Mouse (Mus musculus): ENCODE data around the gene Slc2a4.
"Not testable (repeated sequence)": the region's sequence is repeated elsewhere in the genome, so short reads cannot be mapped to it uniquely, and the experiment has no call there.

Gene Slc2a4

DNA sequence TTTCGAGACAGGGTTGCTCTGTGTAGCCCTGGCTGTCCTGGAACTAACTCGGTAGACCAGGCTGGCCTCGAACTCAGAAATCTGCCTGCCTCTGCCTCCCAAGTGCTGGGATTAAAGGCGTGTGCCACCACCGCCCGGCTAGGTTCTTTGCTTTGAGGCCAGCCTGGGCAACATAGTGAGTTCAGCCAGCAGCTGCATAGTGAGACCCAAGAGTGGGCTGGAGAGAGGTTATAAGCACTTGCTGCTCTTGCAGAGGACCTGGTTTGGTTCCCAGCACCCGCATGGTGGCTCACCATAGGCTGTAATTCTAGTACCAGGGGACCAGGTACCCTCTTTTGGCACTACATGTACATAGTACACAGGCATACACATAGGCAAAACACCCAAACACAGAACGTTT, 17.8 kb downstream of the Slc2a4 start:
- in situ Hi-C loops (cut with MboI; ENCODE audit: low pct_unique_long_range_greater_than_20kb in 1 of 2, low sequenced_read_pairs in 2 of 2, unreplicated experiment in 1 of 2), result not testable (repeated sequence)

DNA sequence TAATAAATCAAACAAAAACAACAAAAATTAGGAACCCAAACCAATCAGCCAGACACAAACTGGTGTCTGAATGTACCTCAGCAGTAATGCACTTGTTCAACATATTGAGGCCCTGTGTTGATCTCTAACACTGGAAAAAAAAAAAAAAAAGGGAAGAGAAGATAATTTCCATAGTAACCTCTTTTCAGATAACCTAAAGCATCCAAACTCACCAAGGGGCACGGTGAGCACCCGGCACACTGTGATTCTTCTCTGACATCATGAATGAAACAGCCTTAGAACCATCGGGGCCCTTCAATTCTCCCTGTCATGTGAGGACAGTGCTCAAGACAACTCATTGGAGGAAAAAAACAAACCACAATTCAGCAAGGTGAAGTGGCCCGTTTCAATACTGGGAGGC, 18.3 kb downstream of the Slc2a4 start:
- in situ Hi-C loops (cut with MboI; ENCODE audit: low pct_unique_long_range_greater_than_20kb in 1 of 2, low sequenced_read_pairs in 2 of 2, unreplicated experiment in 1 of 2), result no loop called here

DNA sequence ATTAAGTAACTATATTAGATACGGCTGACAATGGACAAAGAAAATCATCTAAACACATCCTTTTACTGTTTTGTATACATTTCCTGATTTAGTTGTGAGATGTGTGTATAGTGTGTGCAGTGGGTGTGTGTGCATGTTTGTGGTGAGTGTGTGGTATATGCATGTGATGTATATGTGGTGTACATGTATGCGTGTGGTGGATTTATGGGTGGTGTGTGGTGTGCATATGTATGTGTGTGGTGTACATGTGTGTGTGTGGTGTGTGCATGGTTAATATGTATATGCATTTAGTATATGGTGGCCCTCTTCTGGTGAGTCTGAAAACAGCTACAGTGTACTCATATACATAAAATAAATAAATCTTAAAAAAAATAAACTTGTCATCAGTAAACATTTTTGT, 20.5 kb downstream of the Slc2a4 start:
- in situ Hi-C loops (cut with MboI; ENCODE audit: low pct_unique_long_range_greater_than_20kb in 1 of 2, low sequenced_read_pairs in 2 of 2, unreplicated experiment in 1 of 2), result no loop called here

DNA sequence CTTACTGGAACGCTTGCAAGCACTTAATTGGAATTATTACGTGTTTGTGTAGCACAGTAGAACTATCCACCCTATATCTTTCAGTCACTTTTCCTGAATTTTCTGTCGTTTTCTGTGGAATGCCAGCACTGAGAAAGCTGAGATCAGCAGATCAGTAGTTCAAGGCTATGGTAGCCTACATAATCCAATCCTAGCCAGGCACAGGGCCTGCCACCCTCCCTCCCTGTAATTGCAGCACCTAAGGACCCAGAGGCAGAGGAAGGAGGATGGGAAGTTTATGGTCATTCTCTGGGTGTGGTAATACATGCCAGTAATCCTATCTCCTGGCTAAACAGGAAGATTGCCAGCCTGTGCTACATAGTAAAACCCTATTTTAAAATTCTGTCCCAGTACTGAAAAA, 25.2 kb downstream of the Slc2a4 start:
- in situ Hi-C loops (cut with MboI; ENCODE audit: low pct_unique_long_range_greater_than_20kb in 1 of 2, low sequenced_read_pairs in 2 of 2, unreplicated experiment in 1 of 2), result no loop called here

DNA sequence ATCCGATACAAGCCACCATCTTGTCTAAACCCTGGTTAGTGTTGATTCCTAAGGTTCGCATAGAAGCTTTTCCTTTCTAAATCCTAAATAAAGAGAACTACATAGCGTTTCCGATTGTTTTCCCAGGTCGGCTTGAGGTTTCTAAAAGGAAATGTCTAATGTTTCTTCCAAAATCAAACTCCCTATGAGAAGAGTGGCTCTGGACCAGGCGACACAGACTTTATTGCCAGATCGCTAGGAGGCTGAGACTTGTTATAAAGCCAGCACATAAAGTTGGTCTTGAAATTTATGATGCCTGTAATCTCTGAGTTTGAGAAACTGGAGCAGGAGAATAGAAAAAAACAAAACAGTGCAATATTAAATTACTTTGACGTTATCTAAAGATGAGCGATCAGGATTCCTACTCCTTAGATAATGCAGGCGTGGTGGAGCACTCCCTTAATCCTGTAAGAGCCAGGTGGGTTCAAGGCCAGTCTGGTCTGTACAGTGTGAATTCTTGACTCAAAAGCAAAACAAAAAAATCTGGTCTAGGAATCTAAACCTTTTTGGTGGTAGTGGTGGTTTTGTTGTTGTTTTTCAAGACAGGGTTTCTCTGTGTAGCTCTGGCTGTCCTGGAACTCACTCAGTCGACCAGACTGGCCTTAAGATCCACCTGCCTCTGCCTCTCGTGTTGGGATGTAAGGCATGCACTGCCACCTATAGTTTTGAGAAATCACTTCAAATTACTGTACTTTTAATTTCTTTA, 25.8 kb downstream of the Slc2a4 start:
- in situ Hi-C loops (cut with MboI; ENCODE audit: low pct_unique_long_range_greater_than_20kb in 1 of 2, low sequenced_read_pairs in 2 of 2, unreplicated experiment in 1 of 2), result no loop called here

DNA sequence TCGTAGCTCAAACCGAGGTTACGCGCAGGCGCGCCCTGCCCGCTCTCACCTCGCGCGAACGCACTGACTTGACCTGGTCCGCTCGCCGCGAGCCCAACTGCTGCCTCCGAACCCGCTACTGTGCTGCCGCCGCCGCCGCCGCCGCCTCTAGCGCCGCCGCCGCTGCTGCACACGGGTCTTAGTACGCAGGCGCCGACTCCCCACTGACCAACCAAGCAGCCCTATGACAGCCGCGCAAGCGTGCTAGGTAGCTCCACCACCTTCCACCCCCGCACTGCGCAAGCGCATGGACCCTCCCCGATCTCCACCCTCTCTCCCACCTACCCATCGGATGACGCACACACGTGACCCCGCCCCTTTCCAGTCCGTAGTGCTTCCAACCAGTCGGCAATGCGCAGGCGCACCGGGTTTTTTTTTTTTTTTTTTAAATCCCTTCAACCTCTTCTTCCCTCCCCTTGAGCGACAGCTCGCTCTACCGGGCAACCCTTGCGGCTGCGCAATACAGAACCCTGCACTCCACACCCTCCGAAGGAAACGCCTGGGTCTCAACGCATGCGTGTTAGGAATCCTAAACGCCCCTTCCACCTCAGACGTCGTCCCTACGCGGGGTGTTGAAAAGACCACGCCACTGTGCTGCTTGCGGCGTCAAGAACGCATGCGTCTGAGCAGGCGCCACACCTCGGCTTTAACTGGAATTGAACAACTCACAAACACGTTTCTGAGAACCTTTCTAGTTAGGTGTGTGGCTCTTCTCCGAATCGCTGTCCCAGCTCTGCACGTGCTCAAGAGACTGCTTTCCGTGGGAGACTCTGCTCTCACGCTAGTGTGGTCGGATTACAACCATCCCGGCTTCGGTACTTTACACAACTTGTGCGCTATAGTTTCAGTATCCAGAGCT, 26.6 kb downstream of the Slc2a4 start, which contains the start of gene Eif5a:
Eif5a (minus strand) TSS at position 845 of the 898 bp plus-strand sequence.
- in situ Hi-C loops (cut with MboI; ENCODE audit: low pct_unique_long_range_greater_than_20kb in 1 of 2, low sequenced_read_pairs in 2 of 2, unreplicated experiment in 1 of 2), result no loop called here

DNA sequence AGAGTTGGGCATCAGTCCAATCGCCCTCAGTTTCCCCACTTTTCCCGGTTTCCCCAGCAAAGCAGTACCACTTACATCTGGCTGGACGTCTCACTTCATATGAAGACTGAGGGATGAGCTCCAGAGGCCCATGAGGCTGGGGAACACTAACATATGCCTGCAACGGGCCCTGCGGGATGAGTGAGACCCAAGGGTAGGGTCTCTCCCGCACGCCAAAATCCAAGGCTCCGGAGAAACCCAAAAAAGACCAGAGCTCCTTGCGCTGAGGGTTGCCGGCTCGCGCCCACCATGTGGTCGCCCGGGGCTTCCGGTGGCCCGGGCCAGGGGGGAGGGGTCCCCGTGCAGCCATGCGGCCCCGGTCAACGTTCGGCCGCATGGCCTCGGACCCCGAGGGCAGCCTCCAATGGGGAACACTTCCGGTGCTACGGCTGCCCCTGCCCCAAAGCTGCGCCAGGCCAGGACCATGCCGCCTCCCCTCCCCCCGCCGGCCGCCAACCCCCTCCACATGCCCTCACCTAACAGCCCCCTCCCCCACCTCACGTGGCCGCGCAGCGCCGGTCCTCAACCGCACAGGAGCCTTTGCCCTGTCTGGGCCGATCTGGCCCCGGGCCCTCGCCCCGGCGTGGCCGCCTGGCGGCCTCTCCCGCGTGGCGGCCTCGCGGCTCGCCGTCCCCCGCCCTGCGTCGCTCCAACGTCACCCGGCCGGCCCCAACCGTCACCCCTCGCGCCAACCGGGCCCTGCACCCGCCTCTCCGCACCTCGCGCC, 27.5 kb downstream of the Slc2a4 start:
- in situ Hi-C loops (cut with MboI; ENCODE audit: low pct_unique_long_range_greater_than_20kb in 1 of 2, low sequenced_read_pairs in 2 of 2, unreplicated experiment in 1 of 2), result no loop called here

DNA sequence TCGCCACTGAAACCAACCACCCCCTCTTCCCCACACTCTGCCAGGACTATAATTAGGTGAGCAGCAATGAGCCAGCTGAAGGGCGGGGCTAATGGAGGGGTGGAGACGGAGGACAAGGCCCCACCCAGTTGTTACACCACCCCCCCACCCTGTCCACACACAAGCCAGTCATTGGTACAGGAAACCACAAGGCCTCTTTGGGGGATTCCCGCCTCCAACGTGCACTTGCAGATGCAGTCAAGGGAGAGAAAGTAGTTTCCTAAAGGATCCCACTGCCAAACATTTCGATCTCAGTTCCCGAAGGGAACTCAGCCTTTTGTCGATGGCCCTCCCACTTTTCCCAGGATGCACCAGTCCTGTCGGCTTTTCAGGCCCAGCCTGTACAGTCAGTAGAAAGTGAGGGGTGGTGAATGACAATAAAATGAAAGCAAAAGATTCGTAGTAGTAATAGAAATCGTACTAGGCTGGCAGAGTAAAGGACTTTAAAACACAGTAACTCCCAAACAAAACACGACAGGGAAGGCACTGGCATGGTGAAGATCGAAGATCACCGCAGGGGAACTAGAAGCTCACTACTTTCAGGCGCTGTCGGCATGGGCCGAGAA, 28.2 kb downstream of the Slc2a4 start:
- in situ Hi-C loops (cut with MboI; ENCODE audit: low pct_unique_long_range_greater_than_20kb in 1 of 2, low sequenced_read_pairs in 2 of 2, unreplicated experiment in 1 of 2), result no loop called here

DNA sequence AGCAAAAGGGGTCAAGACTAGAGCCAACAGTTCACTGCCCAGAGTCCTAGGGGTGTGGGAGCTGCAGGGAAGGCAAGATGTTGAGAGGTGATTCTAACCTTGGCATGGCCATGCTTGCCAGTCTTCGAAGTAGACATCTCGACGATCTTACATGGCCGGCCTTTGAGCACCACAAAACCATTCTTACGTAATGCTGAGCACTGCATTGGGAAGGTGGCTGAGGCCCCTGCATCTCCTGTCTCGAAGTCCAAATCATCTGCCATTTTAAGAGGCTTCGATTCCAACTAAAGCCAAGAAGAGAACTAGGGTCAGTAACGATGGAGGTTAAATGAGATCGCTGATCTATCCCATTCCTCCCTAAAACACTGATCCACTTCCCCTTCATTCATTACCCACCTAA, 28.9 kb downstream of the Slc2a4 start:
- in situ Hi-C loops (cut with MboI; ENCODE audit: low pct_unique_long_range_greater_than_20kb in 1 of 2, low sequenced_read_pairs in 2 of 2, unreplicated experiment in 1 of 2), result no loop called here

DNA sequence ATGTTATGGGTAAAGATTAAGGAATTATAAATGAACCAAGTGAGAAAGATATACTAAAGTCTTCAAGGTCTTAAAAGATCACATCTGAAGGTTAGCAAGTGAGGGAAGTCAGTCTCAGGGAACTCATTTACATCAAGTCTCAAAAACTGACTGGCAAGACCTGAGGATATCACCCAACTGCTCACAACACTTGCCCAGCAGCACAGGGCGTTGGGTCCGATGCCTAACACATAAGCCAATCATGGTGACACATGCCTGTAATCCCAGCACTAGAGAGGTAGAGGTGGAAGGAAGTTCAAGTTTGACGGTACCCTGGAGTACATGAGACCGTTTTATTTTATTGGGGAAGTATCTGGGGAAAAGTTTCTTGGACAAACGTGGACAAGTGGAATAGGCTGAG, 29.9 kb downstream of the Slc2a4 start:
- in situ Hi-C loops (cut with MboI; ENCODE audit: low pct_unique_long_range_greater_than_20kb in 1 of 2, low sequenced_read_pairs in 2 of 2, unreplicated experiment in 1 of 2), result no loop called here

DNA sequence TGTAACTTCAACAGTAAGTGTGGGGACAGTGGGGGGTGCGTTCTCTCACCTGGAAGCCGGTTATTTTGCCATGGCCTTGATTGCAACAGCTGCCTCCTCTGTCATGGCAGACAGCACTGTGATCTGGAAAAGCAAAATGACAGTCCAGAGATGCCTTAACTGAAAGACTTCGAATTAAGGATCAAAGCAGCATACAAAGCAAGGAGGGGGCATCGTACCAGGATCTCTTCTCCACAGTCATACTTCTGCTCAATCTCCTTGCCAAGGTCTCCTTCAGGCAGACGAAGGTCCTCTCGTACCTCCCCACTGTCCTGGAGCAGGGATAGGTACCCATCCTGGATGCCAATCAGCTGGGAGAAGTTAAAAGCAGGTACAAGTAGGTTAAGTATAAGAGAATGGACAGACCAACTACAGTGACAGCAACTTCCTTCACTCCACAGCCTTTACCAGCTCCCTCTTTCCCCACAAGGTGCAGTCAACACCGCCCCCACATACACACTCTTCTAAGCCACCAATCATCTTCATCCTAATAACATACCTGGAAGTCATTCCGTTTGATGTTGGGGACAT, 30.5 kb downstream of the Slc2a4 start:
- in situ Hi-C loops (cut with MboI; ENCODE audit: low pct_unique_long_range_greater_than_20kb in 1 of 2, low sequenced_read_pairs in 2 of 2, unreplicated experiment in 1 of 2), result no loop called here

DNA sequence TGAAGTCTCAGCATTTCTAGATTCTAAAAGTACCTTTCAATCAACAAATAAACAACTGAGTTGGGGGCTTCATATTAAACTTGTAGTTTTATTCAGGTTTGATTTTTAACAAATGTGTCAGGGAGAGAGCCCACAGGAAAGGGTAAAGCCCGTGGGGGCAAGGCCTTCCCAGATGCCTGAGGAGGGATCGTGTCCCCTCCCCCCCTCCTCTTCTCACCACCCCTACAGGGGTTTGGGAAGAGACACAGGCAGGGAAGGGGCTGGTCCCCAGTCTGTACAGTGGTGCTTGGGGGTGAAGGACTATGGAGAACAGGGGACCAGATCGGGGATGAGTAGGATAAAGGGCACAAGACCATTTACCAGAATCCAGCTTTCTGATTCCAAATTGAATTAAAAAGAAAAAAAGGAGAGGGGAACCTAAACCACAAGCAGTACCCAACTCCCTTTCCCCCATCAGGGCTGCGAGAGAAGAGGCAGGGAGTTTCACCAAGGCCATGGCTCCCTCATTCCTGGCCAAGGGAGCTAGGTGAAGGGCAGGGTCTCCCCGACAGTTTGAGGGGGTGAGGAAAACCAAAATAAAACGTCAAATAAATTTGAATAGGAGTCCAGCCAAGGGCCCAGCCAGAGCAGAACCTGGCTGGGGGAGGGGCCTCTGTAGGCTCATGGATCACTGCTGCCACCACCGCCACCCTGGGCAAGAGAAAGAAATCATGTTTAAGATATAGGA, 31.2 kb downstream of the Slc2a4 start:
- in situ Hi-C loops (cut with MboI; ENCODE audit: low pct_unique_long_range_greater_than_20kb in 1 of 2, low sequenced_read_pairs in 2 of 2, unreplicated experiment in 1 of 2), result not testable (repeated sequence)

DNA sequence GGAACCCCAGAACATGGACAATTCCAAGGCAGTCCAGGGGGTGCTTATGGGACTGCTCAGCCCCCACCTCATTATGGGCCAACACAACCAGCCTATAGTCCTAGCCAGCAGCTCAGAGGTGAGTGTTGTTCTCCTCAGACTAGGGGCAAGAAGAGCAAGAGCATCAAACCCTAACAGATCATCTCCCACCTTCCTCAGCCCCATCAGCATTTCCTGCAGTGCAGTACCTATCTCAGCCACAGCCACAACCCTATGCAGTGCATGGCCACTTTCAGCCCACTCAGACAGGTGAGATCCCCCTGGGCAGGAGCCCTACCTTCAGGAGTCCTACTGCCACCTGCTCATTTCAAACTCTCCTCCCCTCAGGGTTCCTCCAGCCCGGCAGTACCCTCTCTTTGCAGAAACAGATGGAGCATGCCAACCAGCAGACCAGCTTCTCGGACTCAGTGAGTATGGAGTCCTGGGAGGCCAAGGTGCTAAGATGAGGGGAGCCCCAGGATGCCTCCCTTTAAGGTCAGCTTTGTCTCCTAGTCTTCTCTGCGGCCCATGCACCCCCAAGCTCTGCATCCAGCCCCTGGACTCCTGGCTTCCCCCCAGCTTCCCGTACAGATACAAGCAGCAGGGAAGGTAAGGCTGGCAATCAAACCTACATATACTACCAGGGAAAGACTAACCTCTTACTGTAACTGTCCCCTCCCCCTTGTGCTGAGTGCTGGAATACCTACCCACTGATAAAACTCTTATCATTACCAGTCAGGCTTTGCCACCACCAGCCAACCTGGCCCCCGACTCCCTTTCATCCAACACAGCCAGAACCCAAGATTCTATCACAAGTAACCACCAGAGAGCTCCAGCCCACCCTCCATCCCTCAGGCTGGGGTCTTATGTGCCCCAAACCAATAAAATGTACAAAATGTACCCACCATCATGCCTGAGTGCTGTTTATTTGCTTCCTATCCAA, 32.0 kb downstream of the Slc2a4 start:
- in situ Hi-C loops (cut with MboI; ENCODE audit: low pct_unique_long_range_greater_than_20kb in 1 of 2, low sequenced_read_pairs in 2 of 2, unreplicated experiment in 1 of 2), result no loop called here

DNA sequence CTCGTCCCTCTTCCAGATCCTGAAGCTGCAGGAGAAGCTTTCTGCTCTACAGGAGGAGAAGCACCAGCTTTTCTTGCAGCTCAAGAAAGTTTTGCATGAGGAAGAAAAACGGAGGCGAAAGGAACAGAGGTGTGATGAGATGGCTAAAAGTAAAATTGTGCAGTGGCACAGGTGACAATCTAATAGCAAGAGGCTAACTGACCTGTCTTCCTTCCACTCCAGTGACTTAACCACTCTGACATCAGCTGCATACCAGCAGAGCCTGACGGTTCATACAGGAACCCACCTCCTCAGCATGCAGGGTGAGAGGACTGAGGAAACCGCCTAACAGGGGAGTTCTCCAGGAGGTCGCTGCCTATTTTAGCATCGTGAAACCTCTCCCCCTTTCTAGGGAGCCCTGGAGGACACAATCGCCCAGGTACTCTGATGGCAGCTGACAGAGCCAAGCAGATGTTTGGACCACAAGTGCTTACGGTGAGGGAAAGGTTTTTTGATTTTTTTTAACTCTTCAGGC, 33.0 kb downstream of the Slc2a4 start:
- in situ Hi-C loops (cut with MboI; ENCODE audit: low pct_unique_long_range_greater_than_20kb in 1 of 2, low sequenced_read_pairs in 2 of 2, unreplicated experiment in 1 of 2), result no loop called here

DNA sequence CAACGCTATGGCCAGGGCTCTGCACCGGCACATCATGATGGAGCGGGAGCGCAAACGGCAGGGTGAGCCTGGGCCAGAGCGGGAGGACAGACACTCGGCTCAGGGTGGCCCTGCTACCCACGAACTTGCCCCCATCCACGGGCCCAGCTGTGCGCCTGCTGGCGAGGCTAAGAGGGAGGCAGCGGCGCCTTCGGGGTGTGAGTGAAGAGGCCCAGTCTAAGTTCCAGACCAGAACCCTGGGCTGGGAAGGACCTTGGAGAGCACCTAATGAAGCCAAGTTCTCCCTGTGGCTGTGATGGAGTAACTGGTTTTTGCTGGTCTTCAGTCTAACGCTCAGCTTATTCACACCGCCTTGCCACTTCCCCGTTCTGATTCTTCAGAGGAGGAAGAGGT, 33.6 kb downstream of the Slc2a4 start:
- in situ Hi-C loops (cut with MboI; ENCODE audit: low pct_unique_long_range_greater_than_20kb in 1 of 2, low sequenced_read_pairs in 2 of 2, unreplicated experiment in 1 of 2), result no loop called here

DNA sequence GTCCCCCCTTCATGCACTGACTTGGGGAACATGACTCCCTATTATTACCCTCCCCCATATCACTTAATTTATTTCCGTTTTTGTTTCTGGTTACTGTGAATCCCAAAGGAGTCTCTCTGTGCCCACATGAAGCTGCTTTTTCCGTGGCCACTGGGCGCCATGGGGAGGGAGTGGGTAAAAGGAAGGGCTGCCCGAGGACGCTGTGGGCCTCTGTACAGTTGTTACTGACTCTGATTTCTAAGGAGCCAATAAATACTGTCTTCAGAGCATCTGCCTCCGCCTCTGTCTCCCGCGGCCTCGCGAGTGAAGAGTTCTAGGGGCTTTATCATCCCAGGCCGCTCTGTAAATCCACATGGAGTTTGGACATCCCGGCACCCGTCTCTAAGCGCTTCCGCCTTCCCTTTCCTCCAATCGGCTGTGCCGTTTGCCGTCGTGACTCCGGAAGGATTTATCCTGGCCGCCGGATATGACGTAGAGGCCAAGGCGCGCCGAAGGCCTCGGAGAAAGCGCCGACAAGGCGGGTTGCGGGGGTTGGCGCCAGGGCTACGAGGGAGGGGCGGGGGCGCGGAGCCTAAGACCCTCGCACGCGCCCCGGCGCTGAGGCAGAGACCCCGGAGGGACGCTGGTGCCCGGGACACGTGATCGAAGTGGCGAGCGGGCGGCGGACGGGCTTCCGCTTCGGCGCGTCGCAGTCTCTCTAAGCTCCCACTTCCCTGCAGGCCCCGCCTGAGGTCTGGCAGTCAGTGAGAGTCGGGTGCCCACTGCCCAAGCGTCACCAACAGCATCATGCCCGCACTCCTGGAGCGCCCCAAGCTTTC, 34.2 kb downstream of the Slc2a4 start, which contains the start of gene Gps2:
Gps2 (plus strand) TSS at position 335 of the 818 bp plus-strand sequence.
- in situ Hi-C loops (cut with MboI; ENCODE audit: low pct_unique_long_range_greater_than_20kb in 1 of 2, low sequenced_read_pairs in 2 of 2, unreplicated experiment in 1 of 2), result no loop called here
